Mouse (Mus musculus) heart, adult 2 months (tissue): ENCODE results near the gene Iqsec3. TPM values are rescaled to one million over a fixed set of nuclear protein-coding genes. Genes with fewer than 3 reads are reported as not detected.

ENCODE experiments used
- DNase-seq, 2 experiments: peaks; one replicate each; pipeline ENCODE4 v3.0.0; 2021
- H3K27ac ChIP-seq: fragments of 200-600 bp; 2 replicates; pipeline ENCODE4 v1.8.1; 2022
- H3K27me3 ChIP-seq: fragments of 200-500 bp; 2 replicates; pipeline ENCODE4 v1.6.1; 2012; ENCODE audit warnings: mild to moderate bottlenecking, low read length, inconsistent platforms, mixed read lengths; ENCODE audit not compliant: control insufficient read depth, insufficient read depth
- H3K36me3 ChIP-seq: fragments of 200-500 bp; 2 replicates; pipeline ENCODE4 v1.6.1; 2012; ENCODE audit warnings: low read length, inconsistent platforms; ENCODE audit not compliant: control insufficient read depth, insufficient read depth
- H3K4me1 ChIP-seq: fragments of 200-500 bp; 2 replicates; pipeline ENCODE4 v1.6.1; 2011; ENCODE audit warnings: low read length; ENCODE audit not compliant: control insufficient read depth, insufficient read depth
- H3K4me3 ChIP-seq: fragments of 200-600 bp; 2 replicates; pipeline ENCODE4 v1.8.1; 2022
- H3K79me2 ChIP-seq: fragments of 200-500 bp; replicated peaks from 2 replicates; pipeline ENCODE4 v1.6.1; 2012; ENCODE audit warnings: mild to moderate bottlenecking, inconsistent platforms, low read length, moderate library complexity, mixed read lengths; ENCODE audit not compliant: control insufficient read depth, insufficient read depth
- H3K9ac ChIP-seq: fragments of 200-500 bp; 2 replicates; pipeline ENCODE4 v1.6.1; 2012; ENCODE audit warnings: low read depth, mild to moderate bottlenecking, control low read depth, inconsistent platforms, low read length, mixed read lengths
- CTCF ChIP-seq: fragments of 200-600 bp; IDR thresholded peaks from 2 replicates; pipeline ENCODE4 v1.8.1; 2022; ENCODE audit warnings: antibody characterized with exemption, mild to moderate bottlenecking, moderate library complexity
- EP300 ChIP-seq: fragments of 200-500 bp; IDR thresholded peaks from 2 replicates; pipeline ENCODE4 v1.6.1; 2011; ENCODE audit warnings: low read depth, low read length, control low read depth; ENCODE audit not compliant: insufficient read depth
- POLR2A ChIP-seq: fragments of 200-500 bp; IDR thresholded peaks from 2 replicates; pipeline ENCODE4 v1.6.1; 2011; ENCODE audit warnings: mild to moderate bottlenecking, low read depth, low read length, control low read depth; ENCODE audit not compliant: insufficient read depth
- WGBS: fragments of 180-500 bp; shearing (Covaris S2); methylation state at CpG from one replicate; pipeline ENCODE4 v1.1.7; 2018; 5-methylcytosine and 5-hydroxymethylcytosine counted together
- intact Hi-C: fragments of 180-260 bp; cut with DNase I; formaldehyde crosslinking; loops from one replicate; pipeline ENCODE4 v1.15.1; 2025
- polyA plus RNA-seq: library from polyadenylated mRNA; depleted of rRNA; stranded (reverse); fragments of >200 nt; gene quantifications from 2 replicates; pipeline ENCODE4 v1.2.3, GENCODE M21; 2012
- total RNA-seq, 2 experiments: library from RNA; stranded (reverse); gene quantifications; 2 replicates each; pipeline ENCODE4 v1.2.3; 2021

Iqsec3 gene
- total and polyA plus RNA-seq, 3 experiments = 0.47 to 0.50 (median 0.48) TPM

GRCm38 (mm10) chr6:121363956-121364355, 109.5 kb downstream of the Iqsec3 start:
- Histone ChIP-seq H3K4me3 (no peak overlapping the region), H3K36me3 (no peaks in the 10 kb centered on the region), H3K27me3 (peaks cover 2% of the 10 kb centered on the region; the same call in 1 of the 2 replicates), H3K9ac (no peak overlapping the region), H3K4me1 (no peaks in the 10 kb centered on the region), H3K79me2 (no peaks in the 10 kb centered on the region), H3K27ac (no peak overlapping the region)
- TF ChIP-seq POLR2A (no peak), CTCF (no peak)
- 65% methylated on average over 4 of the region's 4 CpGs for WGBS
- intact Hi-C loops = no loop called here
- no peak for DNase-seq

DNA sequence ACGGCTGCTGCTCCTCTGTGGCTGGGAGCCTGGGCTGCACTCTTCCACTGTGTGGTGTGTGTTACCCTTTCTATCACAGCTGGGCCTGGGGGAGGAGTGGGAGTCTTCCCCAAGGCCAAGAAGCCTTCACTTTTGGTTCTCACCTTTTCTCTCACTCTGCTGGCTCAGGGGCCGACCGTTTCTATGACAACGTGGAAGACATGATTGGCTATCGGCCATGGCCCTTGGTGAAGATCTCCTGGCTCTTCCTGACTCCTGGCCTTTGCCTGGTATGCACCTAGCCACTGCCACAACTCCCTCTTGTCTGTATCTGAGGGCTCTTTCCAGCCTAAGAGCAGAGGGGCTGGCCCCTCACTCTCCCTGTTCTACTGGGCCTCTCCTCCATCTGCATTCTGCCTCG, 110.4 kb downstream of the Iqsec3 start:
- intact Hi-C loops = no loop called here
- Histone ChIP-seq H3K9ac (no peak overlapping the region), H3K27me3 (peaks cover 2% of the 10 kb centered on the region; the same call in 1 of the 2 replicates), H3K4me1 (no peaks in the 10 kb centered on the region), H3K36me3 (no peaks in the 10 kb centered on the region), H3K4me3 (no peak overlapping the region), H3K27ac (no peak overlapping the region), H3K79me2 (no peaks in the 10 kb centered on the region)
- WGBS = 60% methylated on average over 6 of the region's 6 CpGs
- TF ChIP-seq CTCF = no peak
- no peak for TF ChIP-seq EP300
- TF ChIP-seq POLR2A = no peak
- no peak for DNase-seq

DNA sequence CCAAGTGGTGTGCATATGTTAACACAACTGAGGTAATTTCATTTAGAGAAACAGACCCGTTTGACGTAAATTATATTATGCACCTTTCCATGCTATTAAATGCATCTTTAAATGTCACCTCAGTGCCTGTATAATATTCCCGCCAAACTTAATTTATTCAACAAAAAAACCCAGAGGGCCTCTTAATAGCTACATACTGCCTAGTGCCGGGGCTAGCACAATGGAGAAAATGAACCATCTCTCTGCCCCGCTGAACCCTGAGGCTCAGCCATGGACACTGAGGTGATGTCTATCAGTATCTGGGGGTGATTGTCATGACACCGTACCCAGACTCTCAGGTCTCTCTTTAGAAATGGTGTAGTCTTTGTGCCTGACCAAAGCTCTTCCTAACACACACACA, 116.2 kb downstream of the Iqsec3 start:
- Histone ChIP-seq H3K27me3 (no peaks in the 10 kb centered on the region), H3K79me2 (no peaks in the 10 kb centered on the region)
- 89% methylated on average over 6 of the region's 6 CpGs for WGBS

GRCm38 (mm10) chr6:121356041-121356440, 117.4 kb downstream of the Iqsec3 start:
- Histone ChIP-seq H3K27ac (no peak overlapping the region), H3K79me2 (no peaks in the 10 kb centered on the region), H3K36me3 (no peaks in the 10 kb centered on the region), H3K27me3 (no peaks in the 10 kb centered on the region), H3K4me1 (no peaks in the 10 kb centered on the region), H3K9ac (no peak overlapping the region), H3K4me3 (no peak overlapping the region)
- TF ChIP-seq CTCF (no peak), EP300 (0 out of 2 replicates have a peak, but pooled peaks have one; percentile 23), POLR2A (no peak)
- intact Hi-C loops = no loop called here
- peak in 1 of 2 experiments; percentile 25 for DNase-seq
- WGBS = 61% methylated on average over 1 of the region's 1 CpGs

More for the DNA sequence above, 116.2 kb downstream of the Iqsec3 start:
- Histone ChIP-seq H3K9ac (no peak overlapping the region), H3K36me3 (no peaks in the 10 kb centered on the region), H3K4me1 (no peaks in the 10 kb centered on the region), H3K4me3 (no peak overlapping the region), H3K27ac (no peak overlapping the region)
- no peak for TF ChIP-seq EP300
- no peak for TF ChIP-seq CTCF
- no peak for TF ChIP-seq POLR2A
- intact Hi-C loops = no loop called here
- DNase-seq = no peak

- TF ChIP-seq EP300 (no peak), CTCF (no peak), POLR2A (no peak)
Measured at GRCm38 (mm10) chr6:121352276-121352675, 121.2 kb downstream of the Iqsec3 start.

GRCm38 (mm10) chr6:121346428-121346827, 127.0 kb downstream of the Iqsec3 start:
- WGBS = 58% methylated on average over 8 of the region's 8 CpGs
- no peaks in the 10 kb centered on the region for H3K36me3 ChIP-seq
- TF ChIP-seq CTCF (no peak), EP300 (no peak)
- H3K4me3 ChIP-seq = no peak overlapping the region
- intact Hi-C loops = no loop called here
- H3K27me3 ChIP-seq = no peaks in the 10 kb centered on the region
- H3K9ac ChIP-seq = no peak overlapping the region
- no peak overlapping the region for H3K27ac ChIP-seq
- H3K79me2 ChIP-seq = no peaks in the 10 kb centered on the region
- H3K4me1 ChIP-seq = peaks cover 1% of the 10 kb centered on the region; the same call in 1 of the 2 replicates
- DNase-seq = no peak

More at GRCm38 (mm10) chr6:121352276-121352675, 121.2 kb downstream of the Iqsec3 start:
- Histone ChIP-seq H3K36me3 (no peaks in the 10 kb centered on the region), H3K4me1 (no peaks in the 10 kb centered on the region), H3K9ac (no peak overlapping the region), H3K79me2 (no peaks in the 10 kb centered on the region), H3K4me3 (no peak overlapping the region), H3K27me3 (no peaks in the 10 kb centered on the region), H3K27ac (no peak overlapping the region)
- DNase-seq = no peak
- WGBS = 37% methylated on average over 2 of the region's 2 CpGs
- intact Hi-C loops = no loop called here

DNA sequence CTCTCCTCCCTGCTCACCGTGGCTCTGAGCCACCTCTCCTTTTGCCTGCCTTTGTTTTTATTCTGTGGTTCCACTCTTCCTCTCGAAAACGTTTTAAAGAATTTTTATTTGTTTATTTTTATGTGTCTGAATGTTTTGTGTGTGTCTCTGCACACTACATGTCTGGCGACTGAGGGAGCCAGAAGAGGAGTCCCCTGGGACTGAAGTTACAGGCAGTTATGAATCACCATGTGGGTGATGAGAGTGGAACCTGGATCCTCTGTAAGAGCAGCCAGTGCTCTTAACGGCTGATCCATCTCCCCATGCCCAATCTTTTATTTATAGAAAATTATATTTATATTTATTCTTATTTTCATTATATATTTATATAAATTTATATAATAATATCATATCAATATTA, 129.1 kb downstream of the Iqsec3 start:
- Histone ChIP-seq H3K9ac (no peak overlapping the region), H3K36me3 (no peaks in the 10 kb centered on the region), H3K79me2 (no peaks in the 10 kb centered on the region), H3K27me3 (no peaks in the 10 kb centered on the region), H3K4me3 (no peak overlapping the region), H3K4me1 (peaks cover 1% of the 10 kb centered on the region; the same call in 1 of the 2 replicates), H3K27ac (no peak overlapping the region)
- TF ChIP-seq CTCF (no peak), POLR2A (no peak), EP300 (no peak)
- intact Hi-C loops = no loop called here
- no peak for DNase-seq
- WGBS = 43% methylated on average over 5 of the region's 5 CpGs
